13 mouse cellular contexts compared by ENCODE assay signal in genomic region chr10:68238182-68238581, GRCm38 (mm10). TPM values are rescaled to one million over a fixed set of nuclear protein-coding genes. Genes with fewer than 3 reads are reported as not detected.
A peak's percentile ranks its signal among the peaks of the same experiment; 100 is the strongest.
DNase-seq lines count a peak whose midpoint lies in the region; ATAC-seq and TF ChIP-seq lines count a peak whose summit lies in the region.
"Had no signal": no experiment of that assay in that cellular context is flagged by ENCODE, and none has a peak within 500 bp of the region (broad histone marks: within the 10 kb centered on the region; RNA-seq: fewer than 3 reads in every experiment).

No protein-coding gene starts in this region.

- no peak overlapping the region for H3K9ac ChIP-seq in liver, postnatal 0 days (replicated peaks)
- H3K9ac ChIP-seq in liver, embryonic 11.5 days (ENCODE audit: low read depth, low read length) = no peak overlapping the region
- no peak overlapping the region for H3K9ac ChIP-seq in CH12.LX (ENCODE audit: insufficient read depth, low read depth)
- H3K9ac ChIP-seq in intestine, embryonic 15.5 days = no peak overlapping the region
- H3K9ac ChIP-seq in neural tube, embryonic 15.5 days (replicated peaks) = no peak overlapping the region
- H3K9ac ChIP-seq: limb, embryonic 15.5 days; midbrain, embryonic 15.5 days had no signal

- intact Hi-C loops in gastrocnemius, adult 2 months (cut with DNase I) = no loop called here

- no peak for ATAC-seq in liver, postnatal 0 days
- no peak for ATAC-seq in liver, embryonic 11.5 days (replicated peaks; ENCODE audit: low FRiP score)
- ATAC-seq in intestine, embryonic 15.5 days = 0 out of 2 replicates have a peak, but pooled peaks have one; percentile 33
- no peak for ATAC-seq in neural tube, embryonic 15.5 days (ENCODE audit: low FRiP score)
- ATAC-seq: hindbrain, embryonic 16.5 days; midbrain, embryonic 15.5 days had no signal

- no peaks in the 10 kb centered on the region for H3K79me2 ChIP-seq in CH12.LX (replicated peaks; ENCODE audit: control insufficient read depth, extremely low read depth, insufficient read depth, poor library complexity, severe bottlenecking)

- no peaks in the 10 kb centered on the region for H3K9me3 ChIP-seq in liver, postnatal 0 days (ENCODE audit: low read length)
- no peaks in the 10 kb centered on the region for H3K9me3 ChIP-seq in liver, embryonic 11.5 days (ENCODE audit: control insufficient read depth, low read length)
- H3K9me3 ChIP-seq in CH12.LX (replicated peaks; ENCODE audit: low read length) = no peaks in the 10 kb centered on the region
- H3K9me3 ChIP-seq in intestine, embryonic 15.5 days = no peaks in the 10 kb centered on the region
- no peaks in the 10 kb centered on the region for H3K9me3 ChIP-seq in neural tube, embryonic 15.5 days (replicated peaks)
- H3K9me3 ChIP-seq: limb, embryonic 15.5 days; midbrain, embryonic 15.5 days had no signal

- no peak overlapping the region; the same call in 1 of the 2 replicates for H3K4me3 ChIP-seq in gastrocnemius, adult 2 months
- no peak overlapping the region for H3K4me3 ChIP-seq in liver, postnatal 0 days (ENCODE audit: low read depth, low read length)
- H3K4me3 ChIP-seq in liver, embryonic 11.5 days (ENCODE audit: low read depth, low read length) = no peak overlapping the region
- H3K4me3 ChIP-seq in CH12.LX (replicated peaks in 1 of 3; ENCODE audit: low read depth in 2 of 3, low read length in 2 of 3, poor library complexity in 1 of 3) = no peak overlapping the region
- H3K4me3 ChIP-seq in intestine, embryonic 15.5 days (replicated peaks) = no peak overlapping the region
- no peak overlapping the region for H3K4me3 ChIP-seq in neural tube, embryonic 15.5 days (replicated peaks)
- H3K4me3 ChIP-seq: limb, embryonic 15.5 days; midbrain, embryonic 15.5 days had no signal

- TF ChIP-seq CTCF in gastrocnemius, adult 2 months (IDR thresholded peaks at IDR 0.05) = no peak
- TF ChIP-seq CTCF in liver, postnatal 0 days (IDR thresholded peaks at IDR 0.05; ENCODE audit: low read depth) = no peak
- TF ChIP-seq CTCF in CH12.LX (conservative IDR thresholded peaks at IDR 0.05 in 1 of 2, IDR thresholded peaks at IDR 0.05 in 1 of 2; ENCODE audit: low read depth in 2 of 2, low read length in 2 of 2) = no peak

- no peak for TF ChIP-seq EP300 in liver, postnatal 0 days (IDR thresholded peaks at IDR 0.05; ENCODE audit: low read depth)
- TF ChIP-seq EP300 in CH12.LX (IDR thresholded peaks at IDR 0.05; ENCODE audit: low read length) = no peak

- H3K27me3 ChIP-seq in liver, postnatal 0 days (ENCODE audit: insufficient read depth, low read length) = no peaks in the 10 kb centered on the region
- no peaks in the 10 kb centered on the region for H3K27me3 ChIP-seq in liver, embryonic 11.5 days (replicated peaks; ENCODE audit: control insufficient read depth, insufficient read depth, low read length)
- no peaks in the 10 kb centered on the region for H3K27me3 ChIP-seq in CH12.LX (replicated peaks)
- no peaks in the 10 kb centered on the region for H3K27me3 ChIP-seq in intestine, embryonic 15.5 days (replicated peaks)
- H3K27me3 ChIP-seq in neural tube, embryonic 15.5 days (replicated peaks) = no peaks in the 10 kb centered on the region
- H3K27me3 ChIP-seq: limb, embryonic 15.5 days; midbrain, embryonic 15.5 days had no signal

- WGBS in liver, postnatal 0 days (ENCODE audit: insufficient replicate concordance) = 73% methylated on average over 3 of the region's 3 CpGs
- WGBS in liver, embryonic 11.5 days = 67% methylated on average over 3 of the region's 3 CpGs
- 21% methylated on average over 3 of the region's 3 CpGs for WGBS in intestine, embryonic 15.5 days
- 38% methylated on average over 3 of the region's 3 CpGs for WGBS in neural tube, embryonic 15.5 days

- dilution Hi-C loops in CH12.LX (cut with MboI; ENCODE audit: extremely low pct_ligation_motif_present, extremely low pct_unique_long_range_greater_than_20kb, low sequenced_read_pairs) = no loop called here

- peaks cover 13% of the 10 kb centered on the region; the same call in 1 of the 2 replicates for H3K4me1 ChIP-seq in liver, postnatal 0 days (ENCODE audit: insufficient read depth)
- H3K4me1 ChIP-seq in liver, embryonic 11.5 days (replicated peaks; ENCODE audit: control insufficient read depth, insufficient read depth, low read length) = no peaks in the 10 kb centered on the region
- H3K4me1 ChIP-seq in CH12.LX (ENCODE audit: control insufficient read depth in 1 of 2, insufficient read depth in 2 of 2) = peaks cover 7 to 30% of the 10 kb centered on the region in 2 experiments; a peak in 3 of 4 replicates
- H3K4me1 ChIP-seq in intestine, embryonic 15.5 days (replicated peaks) = peaks cover 5% of the 10 kb centered on the region; the same call in 1 of the 2 replicates
- H3K4me1 ChIP-seq in neural tube, embryonic 15.5 days = peaks cover 9% of the 10 kb centered on the region; the same call in 1 of the 2 replicates
- H3K4me1 ChIP-seq: midbrain, embryonic 15.5 days had no signal

- H3K36me3 ChIP-seq in liver, postnatal 0 days (replicated peaks; ENCODE audit: insufficient read depth, low read length) = peaks cover 25% of the 10 kb centered on the region
- H3K36me3 ChIP-seq in liver, embryonic 11.5 days (ENCODE audit: control insufficient read depth, insufficient read depth, low read length) = peaks cover 6% of the 10 kb centered on the region; the same call in 1 of the 2 replicates
- peaks cover 2 to 34% of the 10 kb centered on the region in 2 experiments for H3K36me3 ChIP-seq in CH12.LX (replicated peaks in 1 of 2; ENCODE audit: control insufficient read depth in 1 of 2, insufficient read depth in 1 of 2, low read length in 1 of 2)
- H3K36me3 ChIP-seq in intestine, embryonic 15.5 days = peaks cover 4% of the 10 kb centered on the region; the same call in 1 of the 2 replicates
- H3K36me3 ChIP-seq in neural tube, embryonic 15.5 days = peaks cover 26% of the 10 kb centered on the region
- H3K36me3 ChIP-seq: midbrain, embryonic 15.5 days had no signal

- H3K4me2 ChIP-seq in liver, postnatal 0 days (ENCODE audit: low read depth, low read length) = no peak overlapping the region
- no peak overlapping the region for H3K4me2 ChIP-seq in liver, embryonic 11.5 days
- no peak overlapping the region for H3K4me2 ChIP-seq in CH12.LX (ENCODE audit: insufficient read depth, low read depth, poor library complexity, severe bottlenecking)
- H3K4me2 ChIP-seq in intestine, embryonic 15.5 days (replicated peaks) = no peak overlapping the region
- H3K4me2 ChIP-seq in neural tube, embryonic 15.5 days = no peak overlapping the region
- H3K4me2 ChIP-seq: limb, embryonic 15.5 days; midbrain, embryonic 15.5 days had no signal

- no peak for DNase-seq in gastrocnemius, adult 2 months
- no peak for DNase-seq in gastrocnemius, postnatal 25 days
- no peak for DNase-seq in liver, postnatal 0 days
- DNase-seq in liver, embryonic 11.5 days (ENCODE audit: low spot score) = no peak
- no peak for DNase-seq in CH12.LX (ENCODE audit: extremely low read depth)
- DNase-seq in cerebellum, adult 11 months = no peak
- DNase-seq: cerebellum, postnatal 25 days; gastrocnemius, postnatal 36 days had no signal

- H3K27ac ChIP-seq in gastrocnemius, adult 2 months = peak overlapping the region; percentile 72
- peak overlapping the region; percentile 13; the same call in 1 of the 2 replicates for H3K27ac ChIP-seq in liver, postnatal 0 days (ENCODE audit: low read depth)
- no peak overlapping the region for H3K27ac ChIP-seq in liver, embryonic 11.5 days (ENCODE audit: low read depth, low read length)
- H3K27ac ChIP-seq in CH12.LX (ENCODE audit: insufficient read depth, low read depth) = no peak overlapping the region
- H3K27ac ChIP-seq in intestine, embryonic 15.5 days = no peak overlapping the region
- no peak overlapping the region for H3K27ac ChIP-seq in neural tube, embryonic 15.5 days (replicated peaks)
- H3K27ac ChIP-seq: midbrain, embryonic 15.5 days had no signal

- TF ChIP-seq RAD21 in CH12.LX (IDR thresholded peaks at IDR 0.05; ENCODE audit: low read depth, low read length) = no peak

- in situ Hi-C loops in CH12.LX (cut with MboI; ENCODE audit: low pct_ligation_motif_present, low pct_unique_long_range_greater_than_20kb, low sequenced_read_pairs) = no loop called here

- TF ChIP-seq POLR2A in CH12.LX (IDR thresholded peaks at IDR 0.05; ENCODE audit: low read depth, low read length) = no peak

TF ChIP-seq in CH12.LX, 34 proteins besides CTCF, POLR2A, EP300 and RAD21:
- 0 out of 2 replicates have a peak, but pooled peaks have one; percentile 2 for TF ChIP-seq CHD1 (IDR thresholded peaks at IDR 0.05; ENCODE audit: low read depth, low read length)
- TF ChIP-seq PAX5 (IDR thresholded peaks at IDR 0.05; ENCODE audit: low read length) = no peak
- no peak for TF ChIP-seq MAFK (IDR thresholded peaks at IDR 0.05; ENCODE audit: insufficient replicate concordance, low read length)
TF ChIP-seq in CH12.LX: peak in this region for 1.

RNA-seq across cellular contexts. Expression of gene Arid5b, which starts 40.4 kb away (rescaled TPM):
- 10 to 100 TPM in 1 of 2 experiments, 1 to 10 TPM in 1; 8.3 to 16.9 TPM for total RNA-seq in gastrocnemius, adult 2 months (2021)
- total RNA-seq in gastrocnemius, postnatal 25 days (2021) = 10 to 100 TPM in 1 of 2 experiments, 1 to 10 TPM in 1; 8.5 to 17.7 TPM
- 8.1 and 12.2 TPM in 2 replicates for polyA plus RNA-seq in liver, postnatal 0 days (2015; fragmentation: Nextera tagmentation; extraction: Ambion mirVana)
- polyA plus RNA-seq in liver, embryonic 11.5 days (2014; fragmentation: Nextera tagmentation; extraction: Ambion mirVana) = 11.9 and 15.3 TPM in 2 replicates
- total RNA-seq in CH12.LX (2012; rRNA removed) = 1.2 and 1.8 TPM in 2 replicates
- 1.1 and 1.3 TPM in 2 replicates for total RNA-seq in CH12.LX (2014; rRNA removed)
- 2.0 and 2.6 TPM in 2 replicates for polyA plus RNA-seq in CH12.LX (2012; ENCODE audit: insufficient read length, low read depth)
- polyA plus RNA-seq in intestine, embryonic 15.5 days (2015; fragmentation: Nextera tagmentation; extraction: Ambion mirVana) = 27.2 and 29.0 TPM in 2 replicates
- 18.4 and 19.0 TPM in 2 replicates for polyA plus RNA-seq in neural tube, embryonic 15.5 days (2015; fragmentation: Nextera tagmentation; extraction: Ambion mirVana)

Comparison
In these comparisons a context has a peak if more than half of its experiments do, and no peak if none do; other contexts are left out.
1. H3K27ac ChIP-seq: peak in gastrocnemius, adult 2 months (single experiment) and liver, postnatal 0 days (single experiment); none in liver, embryonic 11.5 days (single experiment), CH12.LX (single experiment), intestine, embryonic 15.5 days (single experiment) and neural tube, embryonic 15.5 days (single experiment).